Mouse (Mus musculus): ENCODE results near the gene Dysf.

GRCm38 (mm10) chr6:84080631-84081030 is 72.2 kb downstream of the Dysf start:
- TF ChIP-seq CTCF (IDR thresholded peaks at IDR 0.05; ENCODE audit: low read depth) (no peak), EP300 (IDR thresholded peaks at IDR 0.05; ENCODE audit: low read depth) (no peak)

Measured in liver, embryonic 14.5 days (tissue).